Mouse (Mus musculus) embryonic fibroblast, embryonic 13.5 days (primary cell): ENCODE data around the gene Zscan20. TPM values are rescaled to one million over a fixed set of nuclear protein-coding genes. Genes with fewer than 3 reads are reported as not detected.
"Not testable (repeated sequence)": the region's sequence is repeated elsewhere in the genome, so short reads cannot be mapped to it uniquely, and the experiment has no call there.

Source experiments
- H3K27ac ChIP-seq: 2 replicates; pipeline ENCODE4 v1.5.1; 2012; ENCODE audit warnings: low read length, control low read depth, inconsistent platforms; ENCODE audit not compliant: insufficient read depth
- H3K4me1 ChIP-seq: 2 replicates; pipeline ENCODE4 v1.6.1; 2011; ENCODE audit warnings: low read length; ENCODE audit not compliant: control insufficient read depth, insufficient read depth
- H3K4me3 ChIP-seq: 2 replicates; pipeline ENCODE4 v1.5.1; 2011; ENCODE audit warnings: mild to moderate bottlenecking, control low read depth, low read length; ENCODE audit not compliant: insufficient read depth
- CTCF ChIP-seq: IDR thresholded peaks from 2 replicates; pipeline ENCODE4 v1.5.1; 2011; ENCODE audit warnings: mild to moderate bottlenecking, control low read depth, low read length, moderate library complexity, borderline replicate concordance; ENCODE audit not compliant: insufficient read depth
- POLR2A ChIP-seq: IDR thresholded peaks from 2 replicates; pipeline ENCODE4 v1.6.1; 2011; ENCODE audit warnings: low read depth, mild to moderate bottlenecking, control low read depth, low read length, moderate library complexity
- polyA plus RNA-seq: library from polyadenylated mRNA; stranded (reverse); fragments of >200 nt; gene quantifications from 2 replicates; pipeline ENCODE4 v1.2.4, GENCODE M21; 2011; ENCODE audit warnings: low read depth; ENCODE audit not compliant: missing spikeins, insufficient read length

The Zscan20 gene
- polyA plus RNA-seq, 1 experiment = 6.8 TPM

DNA sequence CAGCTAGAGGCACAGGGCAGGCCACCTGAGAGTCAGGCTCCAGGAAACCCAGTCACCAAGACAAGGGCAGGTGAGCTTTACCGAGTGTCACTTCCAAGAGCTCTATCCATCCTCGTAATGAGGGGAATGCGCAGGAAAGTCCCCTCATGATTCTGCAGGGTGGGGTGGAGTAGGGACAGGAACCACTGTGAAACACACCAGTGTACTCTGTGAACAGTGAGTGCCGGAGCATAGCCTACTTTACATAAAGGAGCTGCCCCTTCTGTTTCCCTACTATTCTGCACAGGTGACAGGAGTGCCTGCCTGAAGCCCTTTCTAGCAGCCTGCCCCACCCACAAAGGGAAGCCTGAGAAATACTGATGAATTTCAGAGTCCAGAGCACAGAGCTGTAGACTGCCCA, 16.6 kb downstream of the Zscan20 start:
- no peaks in the 10 kb centered on the region for H3K4me1 ChIP-seq
- TF ChIP-seq POLR2A (no peak), CTCF (no peak)
- no peak overlapping the region for H3K4me3 ChIP-seq
- H3K27ac ChIP-seq = no peak overlapping the region

DNA sequence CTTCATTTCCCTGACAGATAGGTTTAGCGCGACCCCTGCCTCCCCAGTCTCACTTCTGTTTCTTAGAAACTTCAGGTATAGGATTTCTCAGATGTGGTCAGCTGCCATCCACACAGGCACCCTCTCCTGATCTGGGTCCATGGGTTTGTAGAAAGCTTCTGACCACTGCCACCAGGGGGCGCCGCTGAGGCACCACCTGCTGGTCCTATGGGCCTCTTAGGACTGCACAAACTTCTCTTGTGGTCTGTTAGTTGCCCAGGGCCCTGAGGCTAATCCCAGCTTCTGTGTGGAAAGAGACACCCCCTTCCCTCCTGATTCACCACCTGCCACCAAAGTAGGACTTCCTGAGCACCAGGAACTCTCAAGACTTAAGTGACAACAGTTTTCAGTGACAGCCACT, 30.7 kb downstream of the Zscan20 start:
- no peaks in the 10 kb centered on the region for H3K4me1 ChIP-seq

DNA sequence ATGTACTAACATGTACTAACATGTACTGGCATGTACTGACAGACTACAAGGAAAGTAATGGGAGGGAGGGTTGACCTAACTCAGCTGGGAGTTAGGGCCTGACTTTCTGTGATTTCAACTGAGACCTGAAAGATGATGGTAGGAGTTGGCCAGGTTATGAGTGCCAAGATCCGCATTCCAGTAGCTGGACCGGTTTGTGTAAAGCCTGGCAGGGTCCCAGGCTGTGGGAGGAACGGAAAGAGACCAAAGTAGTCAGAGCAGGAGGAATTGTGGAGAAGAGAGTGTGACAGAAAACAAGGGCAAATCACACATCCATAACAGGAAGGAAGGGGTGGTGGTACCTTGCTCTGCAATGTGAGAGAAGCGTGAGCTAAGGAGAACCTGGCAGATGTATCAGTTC, 34.1 kb downstream of the Zscan20 start:
- TF ChIP-seq CTCF (no peak), POLR2A (no peak)
- Histone ChIP-seq H3K4me1 (no peaks in the 10 kb centered on the region), H3K4me3 (no peak overlapping the region), H3K27ac (no peak overlapping the region)

More for the DNA sequence above, 30.7 kb downstream of the Zscan20 start:
- no peak overlapping the region for H3K4me3 ChIP-seq
- no peak overlapping the region for H3K27ac ChIP-seq
- no peak for TF ChIP-seq POLR2A
- TF ChIP-seq CTCF = no peak

DNA sequence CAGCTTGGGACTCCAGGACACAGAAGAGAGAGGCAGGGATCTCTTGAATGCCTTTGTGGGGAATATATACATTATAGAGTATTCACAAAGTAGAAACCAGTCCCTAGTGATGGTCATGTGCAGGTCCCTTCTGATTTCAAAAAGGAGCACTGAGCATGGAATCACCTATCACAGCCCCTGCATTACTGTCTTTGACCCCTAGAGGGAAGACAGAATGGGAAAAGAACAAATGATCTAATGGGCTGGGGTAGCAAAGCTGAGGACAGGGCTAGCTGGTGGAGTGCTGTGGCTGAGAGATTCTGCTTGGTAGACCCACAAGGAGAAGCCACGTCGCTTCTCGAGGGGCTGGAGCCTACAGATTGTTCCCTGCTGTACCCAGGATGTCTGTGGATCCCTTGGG, 49.6 kb downstream of the Zscan20 start:
- Histone ChIP-seq H3K27ac (no peak overlapping the region), H3K4me3 (no peak overlapping the region)
- TF ChIP-seq POLR2A = no peak
- no peak for TF ChIP-seq CTCF

DNA sequence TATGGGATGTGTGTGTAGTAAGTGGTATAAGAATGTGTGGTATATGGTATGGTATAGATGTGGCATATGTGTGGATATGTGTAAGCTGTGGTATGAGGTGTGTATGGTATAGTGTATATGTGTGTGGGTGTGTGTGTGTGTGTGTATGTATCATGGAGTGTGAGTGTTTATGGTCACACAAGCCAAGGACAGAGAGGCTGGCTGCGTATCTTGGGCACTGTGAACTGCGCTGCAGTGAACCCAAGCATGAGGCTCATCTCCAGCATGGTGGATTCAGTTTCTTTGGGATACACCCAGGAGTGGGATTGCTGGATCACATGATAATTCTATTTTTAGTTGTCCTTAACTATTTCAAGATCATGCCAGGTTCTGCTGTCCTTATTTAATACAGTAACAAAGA, 55.7 kb downstream of the Zscan20 start:
- Histone ChIP-seq H3K4me3 (no peak overlapping the region), H3K27ac (no peak overlapping the region)
- TF ChIP-seq POLR2A (no peak), CTCF (no peak)

More for the DNA sequence above, 49.6 kb downstream of the Zscan20 start:
- H3K4me1 ChIP-seq = no peaks in the 10 kb centered on the region

DNA sequence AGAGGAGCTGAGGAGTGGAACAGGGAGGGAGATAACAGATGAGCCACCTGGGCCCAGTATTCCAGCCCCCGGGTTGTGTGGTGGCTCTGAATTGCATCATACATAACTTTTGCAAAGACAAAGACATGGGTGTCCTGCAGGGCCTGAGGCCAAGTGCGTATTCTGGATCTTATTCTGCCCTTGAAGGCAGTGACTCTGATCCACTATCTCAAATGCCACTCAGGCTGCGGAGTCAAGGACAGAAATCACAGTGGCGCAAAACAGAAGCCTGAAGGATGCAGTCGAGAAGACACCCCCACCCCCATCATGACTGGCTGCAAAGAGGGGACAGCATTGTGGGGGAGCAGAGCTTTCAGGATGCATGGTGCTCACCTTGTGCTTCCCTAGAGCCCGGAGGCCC, 59.1 kb downstream of the Zscan20 start:
- H3K27ac ChIP-seq = no peak overlapping the region
- H3K4me3 ChIP-seq = no peak overlapping the region
- TF ChIP-seq POLR2A (no peak), CTCF (no peak)
- H3K4me1 ChIP-seq = no peaks in the 10 kb centered on the region

More for the DNA sequence above, 55.7 kb downstream of the Zscan20 start:
- no peaks in the 10 kb centered on the region for H3K4me1 ChIP-seq

DNA sequence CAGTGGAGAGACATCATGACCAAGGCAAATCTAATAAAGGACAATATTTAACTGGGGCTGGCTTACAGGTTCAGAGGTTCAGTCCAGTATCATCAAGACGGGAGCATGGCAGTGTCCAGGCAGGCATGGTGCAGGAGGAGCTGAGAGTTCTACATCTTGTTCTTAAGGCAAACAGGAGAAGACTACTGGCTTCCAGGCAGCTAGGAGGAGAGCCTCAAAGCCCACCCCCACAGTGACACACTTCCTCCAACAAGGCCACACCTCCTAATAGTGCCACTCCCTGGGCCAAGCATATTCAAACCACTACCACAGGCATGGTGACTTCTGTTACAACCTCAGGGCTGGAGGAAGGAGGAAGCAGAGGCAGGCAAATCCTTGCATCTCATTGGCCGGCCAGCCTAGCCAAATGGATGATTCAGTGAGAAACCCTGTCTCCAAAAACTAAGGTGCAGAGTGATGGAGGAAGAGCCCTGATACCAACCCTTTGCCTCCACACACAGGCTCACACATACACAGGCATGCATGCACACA, 65.9 kb downstream of the Zscan20 start:
- H3K4me3 ChIP-seq = not testable (repeated sequence)

DNA sequence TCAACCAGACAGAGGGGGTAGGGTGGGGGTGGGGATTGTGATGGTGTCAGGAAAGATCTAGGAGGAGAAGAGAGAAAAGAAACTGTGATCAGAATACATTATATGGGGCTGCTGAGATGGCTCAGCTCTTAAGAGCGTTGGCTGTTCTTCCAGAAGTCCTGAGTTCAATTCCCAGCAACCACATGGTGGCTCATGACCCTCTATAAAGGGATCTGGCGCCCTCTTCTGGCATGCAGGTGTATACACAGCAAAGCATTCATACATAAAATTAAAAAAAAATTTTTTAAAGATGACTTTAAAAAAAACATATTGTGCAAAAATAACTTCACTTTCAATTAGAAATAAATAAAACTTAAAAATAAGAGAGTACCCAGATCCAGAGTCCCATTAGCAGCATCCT, 66.5 kb downstream of the Zscan20 start:
- Histone ChIP-seq H3K4me3 (no peak overlapping the region), H3K4me1 (no peaks in the 10 kb centered on the region), H3K27ac (no peak overlapping the region)
- TF ChIP-seq POLR2A = no peak
- TF ChIP-seq CTCF = no peak

More for the DNA sequence above, 65.9 kb downstream of the Zscan20 start:
- not testable (repeated sequence) for H3K4me1 ChIP-seq, H3K27ac ChIP-seq

Other genes starting within 250 kb of the Zscan20 start
- not detected in 2 replicates for gene Tlr12, start 8.5 kb upstream of the Zscan20 start, polyA plus RNA-seq
- 69.9 and 73.2 TPM in 2 replicates for gene Phc2, start 44.6 kb upstream of the Zscan20 start, polyA plus RNA-seq
- gene A3galt2, start 145.3 kb upstream of the Zscan20 start, polyA plus RNA-seq = 0.40 TPM in 1 of 2 replicates, not detected in the other
- 22.1 and 26.3 TPM in 2 replicates for gene Zfp362, start 195.9 kb upstream of the Zscan20 start, polyA plus RNA-seq